Mouse (Mus musculus) liver, postnatal 0 days (tissue): ENCODE results near the gene Asic1.

Experiments used
- CTCF ChIP-seq: sonication (generic); IDR thresholded peaks from 2 replicates; pipeline ENCODE4 v1.5.1; 2016; ENCODE audit warnings: antibody characterized with exemption, low read depth
- EP300 ChIP-seq: IDR thresholded peaks from 2 replicates; pipeline ENCODE4 v1.6.1; 2016; ENCODE audit warnings: antibody characterized with exemption, low read depth, mild to moderate bottlenecking

- TF ChIP-seq CTCF, result no peak
- TF ChIP-seq EP300, result no peak
Observed at GRCm38 (mm10) chr15:99679008-99679407, 8.8 kb downstream of the Asic1 start.
